Mouse (Mus musculus) right cerebral cortex, postnatal 25 days (tissue): ENCODE data around the gene Btbd11.

Experiments used
- DNase-seq: peaks from one replicate; pipeline ENCODE4 v3.0.0; 2022

Gene Btbd11

DNA sequence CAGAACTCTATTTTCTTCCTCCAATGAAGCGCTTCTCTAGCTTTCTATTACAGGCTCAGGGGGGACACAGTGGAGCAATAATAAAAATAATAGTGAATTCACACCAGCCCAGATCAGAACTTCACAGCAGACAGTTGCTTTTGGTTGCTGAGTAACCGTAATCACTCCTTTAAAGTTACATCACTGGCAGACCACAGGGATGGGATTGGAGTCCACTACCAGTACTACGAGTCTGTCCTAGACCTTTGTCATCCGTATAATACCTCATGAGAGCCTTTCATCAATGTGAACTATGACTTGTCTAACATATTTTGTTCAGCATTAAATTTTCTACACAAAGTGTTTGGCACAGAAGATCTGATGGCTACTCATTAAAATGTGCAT lies 35.0 kb downstream of the Btbd11 start:
- no peak for DNase-seq

DNA sequence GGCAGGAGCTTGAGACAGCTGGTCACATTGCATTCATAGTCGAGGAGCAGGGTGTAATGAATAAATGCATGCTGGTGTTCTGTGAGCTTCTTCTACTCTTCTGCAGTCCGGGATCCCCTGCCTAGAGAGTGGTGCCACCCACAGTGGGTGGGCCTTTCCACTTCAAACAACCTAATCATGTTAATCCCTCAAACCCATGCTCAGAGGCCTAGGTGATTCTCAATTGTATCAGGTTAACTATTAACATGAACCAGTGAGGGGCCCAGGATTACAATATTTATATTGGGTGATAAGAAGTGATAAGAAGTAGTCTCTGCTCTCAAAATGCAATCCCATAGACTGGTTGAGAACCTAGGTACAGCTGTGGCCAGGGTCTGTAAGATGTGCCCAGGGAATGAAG lies 39.1 kb downstream of the Btbd11 start:
- DNase-seq, result no peak

DNA sequence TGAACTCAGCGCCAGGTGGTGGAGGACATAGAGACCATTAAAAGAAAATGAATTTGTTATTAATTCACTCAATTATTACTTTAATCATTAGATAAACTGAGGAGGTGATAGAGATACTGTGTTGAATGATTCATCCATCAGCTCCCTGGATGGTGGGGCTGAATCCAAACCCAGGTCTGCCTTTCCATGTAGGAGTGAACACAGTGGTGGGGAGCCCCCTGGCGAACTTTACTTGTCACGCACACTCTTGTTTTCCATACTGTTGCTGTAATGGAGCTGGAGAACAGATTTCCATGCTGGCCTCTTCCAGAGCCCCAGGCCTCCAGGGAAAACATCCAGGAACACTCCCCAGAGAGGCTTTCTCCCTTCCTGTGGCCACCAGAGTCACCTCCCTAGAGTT lies 50.6 kb downstream of the Btbd11 start:
- no peak for DNase-seq

DNA sequence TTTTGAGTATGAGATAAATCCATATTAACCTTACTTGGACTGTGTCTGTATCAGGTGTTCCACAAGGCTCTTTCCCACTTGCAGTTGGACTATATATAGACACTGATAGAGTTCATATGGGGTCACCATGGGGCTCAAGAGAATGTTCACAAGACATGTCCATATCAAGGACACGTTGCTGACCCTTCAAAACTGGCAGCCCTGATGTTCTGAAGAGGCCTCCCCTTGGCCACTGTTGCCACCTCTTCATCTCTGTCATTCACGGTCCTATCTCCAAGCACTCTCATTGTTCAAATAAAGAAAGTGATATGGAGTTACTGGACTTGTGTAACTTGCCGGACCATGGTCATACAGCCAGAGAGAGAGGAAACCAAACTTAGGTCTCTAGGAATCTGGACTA lies 56.8 kb downstream of the Btbd11 start:
- no peak for DNase-seq

DNA sequence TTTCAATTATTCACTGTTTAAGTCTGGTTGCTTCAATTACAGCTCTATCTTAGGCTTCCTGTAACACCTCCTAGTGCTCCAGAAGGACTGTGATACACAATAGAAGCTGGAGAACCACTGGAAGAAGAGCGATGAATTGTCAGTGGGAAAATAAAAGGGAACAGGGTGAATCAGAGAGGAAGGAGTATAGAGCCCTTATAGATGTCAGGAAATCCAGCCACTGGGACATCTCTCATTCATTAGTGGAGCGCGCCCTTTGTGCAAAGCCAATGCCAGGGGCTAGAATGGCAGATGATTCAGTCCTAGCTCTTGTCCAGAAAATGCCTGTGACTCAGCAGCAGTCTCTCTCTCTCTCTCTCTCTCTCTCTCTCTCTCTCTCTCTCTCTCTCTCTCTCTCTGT lies 59.3 kb downstream of the Btbd11 start:
- DNase-seq, result no peak

DNA sequence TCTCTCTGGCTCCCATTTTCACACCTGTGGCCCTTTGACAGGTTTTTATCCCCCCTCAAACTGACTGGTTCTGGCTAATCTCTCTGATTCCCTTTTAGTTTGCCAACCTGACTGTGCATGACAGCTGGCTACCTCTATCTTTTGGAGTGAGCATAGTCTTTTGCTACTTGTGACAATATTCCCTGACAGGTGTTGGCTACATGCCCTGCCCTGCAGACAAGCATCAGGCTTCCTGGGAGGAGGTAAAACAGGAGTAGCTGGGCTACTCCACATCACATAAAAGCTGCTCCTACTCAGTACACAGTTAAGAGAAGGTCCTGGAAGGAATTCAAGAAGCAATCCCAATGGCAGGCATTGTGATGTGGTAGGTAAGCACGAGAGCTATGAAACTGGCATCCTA lies 60.1 kb downstream of the Btbd11 start:
- DNase-seq, result no peak

DNA sequence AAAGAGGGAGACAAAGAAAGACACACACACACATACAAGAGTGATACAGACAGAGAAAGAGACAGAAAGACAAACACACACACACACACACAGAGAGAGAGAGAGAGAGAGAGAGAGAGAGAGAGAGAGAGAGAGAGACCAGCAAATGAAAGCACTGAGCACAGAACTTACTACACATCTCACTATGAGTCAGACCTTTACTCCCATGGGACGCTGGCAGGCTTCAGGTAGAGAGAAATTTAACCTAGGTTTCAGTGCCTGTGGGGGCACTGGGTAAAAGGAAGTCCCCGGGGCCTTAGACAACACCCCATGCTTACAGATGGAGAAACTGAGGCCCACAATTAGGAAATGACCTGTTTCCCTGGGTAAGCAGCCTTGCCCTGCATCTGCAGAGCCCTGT lies 61.3 kb downstream of the Btbd11 start:
- no peak for DNase-seq

DNA sequence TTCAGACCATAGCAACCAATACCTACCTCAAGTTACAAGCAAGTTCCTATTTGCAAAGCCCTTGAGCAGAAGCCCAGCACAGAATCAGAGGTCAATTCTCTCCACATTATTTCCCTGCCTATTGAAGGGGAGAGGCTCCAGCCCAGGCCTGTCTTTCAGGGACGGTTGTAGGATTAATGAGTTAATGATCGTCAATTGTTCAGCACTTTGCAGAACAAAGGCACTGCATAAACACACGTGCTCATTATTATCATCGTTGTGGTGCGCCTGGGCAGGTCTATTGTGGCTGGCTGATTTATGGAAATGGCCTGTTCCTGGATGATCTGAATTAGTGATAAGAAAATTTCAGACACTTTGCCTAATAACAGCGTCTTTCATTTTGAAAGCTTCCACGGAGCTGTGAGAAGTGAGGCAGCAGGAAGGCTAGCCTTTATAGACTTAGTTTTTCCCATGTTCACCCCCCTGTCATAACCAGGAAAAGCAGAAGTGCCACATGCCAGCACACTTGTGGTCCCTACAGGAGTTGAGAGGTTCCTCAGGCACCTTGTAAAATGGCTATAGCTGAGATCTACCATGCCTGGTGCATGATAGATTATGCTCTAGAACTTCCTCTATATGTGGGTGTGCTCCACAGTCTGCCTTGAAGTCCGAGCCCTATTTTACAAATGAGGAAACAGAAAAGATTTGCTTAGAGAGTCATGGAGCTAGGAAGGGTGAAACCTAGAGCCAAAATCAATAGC lies 65.2 kb downstream of the Btbd11 start:
- no peak for DNase-seq

DNA sequence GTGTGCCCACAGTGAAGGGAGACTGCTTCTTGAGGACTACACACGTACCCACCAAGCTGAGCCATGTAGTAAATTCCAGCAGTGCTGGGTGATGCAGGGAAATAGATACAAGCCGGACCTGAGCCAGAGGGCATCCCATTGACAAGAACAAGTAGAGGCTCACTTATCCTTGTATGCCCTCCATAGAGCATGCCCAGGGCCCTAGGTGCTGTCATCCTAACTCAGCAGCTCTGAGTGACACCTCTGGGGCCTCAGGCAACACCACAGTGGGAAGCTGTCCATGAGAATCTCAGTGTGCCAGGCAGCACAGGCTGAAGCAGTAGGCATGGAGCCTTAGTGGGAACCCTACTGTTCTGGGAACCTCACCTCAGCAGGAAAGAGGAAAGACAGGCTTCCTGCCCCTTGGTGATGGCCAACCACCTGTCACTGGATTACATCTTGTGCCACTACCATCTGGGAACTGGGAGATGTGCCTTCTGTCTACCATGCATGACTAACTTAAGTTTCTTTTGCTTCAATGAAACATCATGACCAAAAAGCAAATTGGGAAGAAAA lies 66.7 kb downstream of the Btbd11 start:
- no peak for DNase-seq

DNA sequence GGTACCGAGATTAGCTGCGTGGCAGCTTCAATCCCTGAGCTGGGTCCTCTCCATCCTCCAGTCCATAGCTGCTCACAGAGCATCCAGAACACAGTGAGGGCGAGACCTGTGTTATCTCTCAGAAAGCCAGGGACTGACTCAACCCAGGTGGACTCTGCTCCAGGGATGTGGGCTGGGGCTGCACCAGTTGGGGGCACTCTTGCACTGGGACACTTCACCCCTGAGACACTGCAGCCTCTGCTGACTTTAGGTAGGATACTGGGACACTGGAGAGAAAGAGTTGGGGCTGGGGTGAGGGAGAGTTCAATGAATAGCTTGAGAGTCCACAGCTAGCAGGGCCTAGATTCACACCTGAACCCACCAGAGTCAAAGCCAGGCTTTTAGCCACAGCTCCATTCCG lies 69.4 kb downstream of the Btbd11 start:
- no peak for DNase-seq

DNA sequence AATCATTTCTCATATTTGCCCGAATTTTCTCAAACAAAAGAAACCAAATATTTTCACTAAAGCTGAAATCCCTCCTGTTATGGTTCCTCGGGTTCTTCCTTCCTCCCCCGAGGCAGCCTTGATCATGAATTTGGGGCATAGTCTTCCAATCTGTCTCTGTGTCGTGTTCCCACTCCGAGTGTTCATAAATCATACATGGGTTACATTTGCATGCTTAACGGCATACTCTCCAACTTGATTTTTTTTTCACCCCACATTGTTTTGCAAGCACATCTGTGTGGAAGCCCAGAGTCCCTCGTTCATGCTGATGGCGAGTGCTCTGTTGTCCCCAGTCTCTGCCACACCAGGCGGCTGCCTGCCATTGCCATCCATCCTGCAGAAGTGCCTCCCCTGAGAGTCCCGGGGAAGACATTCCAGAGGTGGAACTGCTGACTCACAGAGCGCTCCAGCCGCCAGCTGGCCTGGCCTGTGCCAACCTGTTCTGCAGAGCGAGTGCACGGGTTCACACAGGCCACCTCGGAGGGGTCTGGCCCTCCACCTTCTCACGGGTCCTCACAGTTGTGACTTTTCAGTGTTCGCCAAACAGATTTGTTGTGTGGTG lies 72.2 kb downstream of the Btbd11 start:
- peak; percentile 24 for DNase-seq

DNA sequence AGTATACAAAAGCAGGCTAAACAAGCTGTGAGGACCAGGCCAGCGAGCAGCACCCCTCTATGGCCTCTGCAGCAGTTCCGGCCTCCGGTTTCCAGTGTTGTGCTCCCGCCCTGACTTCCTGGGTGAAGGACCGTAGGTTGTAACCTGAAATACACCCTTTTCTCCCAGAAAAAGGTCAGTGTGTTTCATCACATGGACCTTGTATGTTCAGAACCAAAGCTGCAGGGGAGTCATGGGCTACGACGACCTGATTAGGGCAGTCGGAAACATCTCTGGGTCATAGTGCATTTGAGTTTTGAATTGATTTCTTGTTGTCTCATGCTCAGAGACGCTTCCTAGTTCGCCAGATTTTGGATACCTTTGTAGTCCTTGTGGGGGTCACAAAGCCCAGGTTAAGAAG lies 74.1 kb downstream of the Btbd11 start:
- DNase-seq, result no peak

DNA sequence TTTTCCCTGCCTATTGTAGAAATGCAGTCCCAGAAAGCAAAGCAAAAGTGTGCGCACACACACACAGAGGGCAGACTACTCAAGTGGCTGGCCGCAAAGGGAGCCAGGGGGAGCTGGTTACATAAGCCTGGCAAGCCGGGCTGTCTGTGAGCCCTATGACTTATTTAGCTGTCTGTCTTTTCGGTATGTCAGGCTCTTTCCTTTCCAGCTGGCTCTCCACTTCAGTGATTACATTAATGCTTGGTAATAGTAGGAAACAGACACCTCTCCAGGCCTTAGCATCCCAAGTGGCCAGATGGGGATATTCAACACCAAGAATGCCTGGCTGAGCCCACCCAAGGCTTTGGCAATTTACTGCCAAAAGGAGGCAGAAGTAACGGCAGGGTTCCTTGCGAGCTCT lies 77.5 kb downstream of the Btbd11 start:
- DNase-seq, result no peak

DNA sequence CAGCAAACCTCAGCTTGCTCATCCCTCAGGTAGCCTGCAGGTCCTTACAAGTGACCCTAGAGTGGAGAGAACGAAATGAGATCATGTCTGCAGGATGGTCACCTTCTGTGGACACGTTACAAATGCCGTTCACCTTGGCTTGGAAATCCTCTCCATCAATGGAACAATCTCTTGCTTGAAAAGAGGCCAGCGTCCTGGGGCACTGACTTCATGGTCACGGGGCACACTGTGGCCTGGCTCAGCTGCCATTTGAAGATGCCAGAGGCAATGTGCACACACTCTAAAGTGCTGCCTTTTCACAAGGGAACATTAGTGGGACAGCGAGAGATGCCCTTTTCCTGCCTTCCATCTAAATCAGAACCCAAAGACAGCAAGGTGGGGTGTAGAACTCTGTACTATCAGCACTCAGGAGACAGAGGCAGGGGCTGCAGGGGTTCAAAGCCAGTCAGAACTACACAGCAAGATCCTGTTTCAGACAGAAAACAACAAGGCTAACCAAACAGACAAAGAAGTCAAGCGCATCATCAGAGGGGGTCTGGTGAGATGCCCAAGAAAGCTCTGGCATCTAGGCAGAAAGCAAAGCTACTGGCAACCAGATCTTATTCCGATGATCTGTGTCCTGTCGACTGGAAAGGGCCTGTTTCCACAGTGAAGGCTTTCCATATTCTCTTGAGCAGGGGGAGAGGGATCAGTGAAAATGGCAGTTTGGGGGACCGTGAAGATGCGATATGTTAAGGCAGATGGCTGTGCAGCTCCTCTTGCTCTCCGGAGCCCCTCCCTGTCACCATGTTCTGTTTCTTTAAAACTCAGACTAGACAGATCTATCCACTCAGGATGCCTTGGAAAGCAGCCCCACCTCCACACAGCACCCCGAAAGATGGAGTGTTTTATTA lies 79.1 kb downstream of the Btbd11 start:
- no peak for DNase-seq

DNA sequence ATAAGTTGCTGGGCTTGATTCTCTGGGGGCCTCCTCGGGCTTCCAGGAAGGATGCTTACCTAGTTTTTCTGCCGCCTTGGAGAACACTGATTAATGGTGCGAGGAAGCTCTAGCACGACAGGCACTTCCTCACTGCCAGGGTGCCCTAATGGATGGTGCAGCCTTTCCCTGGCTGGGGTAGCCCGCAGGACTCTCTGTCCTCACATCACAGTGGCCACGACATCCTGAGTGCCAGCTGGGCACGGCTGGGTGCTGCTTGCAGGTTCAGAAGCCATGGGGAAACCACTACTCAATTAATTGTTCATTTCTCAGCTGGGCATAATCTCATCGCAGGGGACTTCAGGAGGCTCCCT lies 79.8 kb downstream of the Btbd11 start:
- DNase-seq, result no peak

DNA sequence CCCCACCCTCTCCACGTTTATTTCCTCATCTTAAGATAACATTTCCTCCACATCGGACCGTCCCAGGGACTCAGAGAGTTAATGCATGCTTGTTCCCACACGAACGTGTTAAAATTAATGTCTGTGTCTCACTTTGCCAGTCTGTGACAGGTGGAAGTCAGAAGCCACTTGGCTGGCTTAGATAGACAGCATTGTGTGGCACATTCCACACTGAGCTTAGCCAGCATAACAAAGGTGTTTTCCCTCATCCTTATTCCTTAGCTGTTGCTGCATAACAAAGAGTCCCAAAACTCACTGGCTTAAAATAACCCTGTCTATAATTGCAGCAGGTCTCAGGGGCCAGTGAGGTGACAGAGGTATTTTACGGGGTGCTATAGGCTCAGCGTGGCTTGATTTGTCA lies 80.8 kb downstream of the Btbd11 start:
- no peak for DNase-seq

DNA sequence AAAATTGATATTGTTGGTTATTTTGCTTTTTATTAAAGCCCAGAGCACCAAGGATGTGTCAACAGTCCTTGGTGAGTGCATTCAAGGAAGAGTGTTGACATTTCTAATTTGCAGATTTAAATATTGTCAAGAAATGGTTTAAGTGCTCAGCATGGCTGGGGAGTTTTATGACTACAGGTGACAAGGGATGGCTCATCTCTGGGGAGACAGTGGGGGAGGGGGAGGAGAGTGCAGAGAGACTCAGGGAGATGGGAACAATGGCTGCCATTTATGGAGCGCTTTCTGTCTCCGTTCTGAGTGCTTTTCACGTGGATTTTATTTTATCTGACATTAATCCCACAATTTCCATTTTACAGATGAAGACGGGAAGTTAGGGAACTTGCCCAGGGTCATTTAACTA lies 81.9 kb downstream of the Btbd11 start:
- DNase-seq, result no peak

DNA sequence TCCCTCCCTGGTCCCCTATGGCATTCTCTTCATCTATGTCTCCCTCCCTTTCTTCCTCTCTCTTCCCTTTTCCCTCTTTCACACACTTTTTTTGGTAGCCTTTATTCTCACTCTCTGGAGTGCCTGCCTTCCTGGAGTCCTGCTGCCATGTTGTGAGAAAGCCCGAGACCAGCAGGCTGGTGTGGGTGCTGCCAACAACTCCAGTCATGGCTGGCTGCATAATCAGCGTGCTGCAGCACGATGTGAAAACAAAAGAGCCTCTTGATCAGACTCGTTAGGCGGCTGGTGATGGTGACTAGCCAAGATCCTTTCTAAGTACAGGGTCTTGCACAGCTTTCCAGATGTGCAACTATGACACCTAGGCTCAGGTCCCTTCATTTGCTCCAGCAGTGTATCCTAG lies 82.7 kb downstream of the Btbd11 start:
- DNase-seq, result no peak

DNA sequence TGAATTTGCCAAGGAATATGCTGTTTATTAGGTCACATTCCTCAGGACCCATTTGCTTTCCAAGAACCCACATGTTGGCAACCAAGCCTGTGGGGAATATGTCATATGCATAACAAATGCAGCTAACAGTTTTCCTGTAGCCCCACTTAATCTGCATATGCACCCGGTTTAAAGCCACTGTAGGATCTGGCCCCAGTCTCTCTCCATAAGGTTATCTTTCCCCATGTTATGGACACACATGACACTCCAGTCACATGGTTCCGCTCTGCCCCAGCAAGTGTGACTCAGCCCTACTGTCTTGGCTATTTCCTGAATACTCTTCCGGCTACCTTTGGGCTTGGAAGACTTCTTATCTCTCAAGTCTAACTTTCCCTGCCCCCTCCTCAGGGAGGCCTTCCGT lies 86.7 kb downstream of the Btbd11 start:
- DNase-seq, result no peak

DNA sequence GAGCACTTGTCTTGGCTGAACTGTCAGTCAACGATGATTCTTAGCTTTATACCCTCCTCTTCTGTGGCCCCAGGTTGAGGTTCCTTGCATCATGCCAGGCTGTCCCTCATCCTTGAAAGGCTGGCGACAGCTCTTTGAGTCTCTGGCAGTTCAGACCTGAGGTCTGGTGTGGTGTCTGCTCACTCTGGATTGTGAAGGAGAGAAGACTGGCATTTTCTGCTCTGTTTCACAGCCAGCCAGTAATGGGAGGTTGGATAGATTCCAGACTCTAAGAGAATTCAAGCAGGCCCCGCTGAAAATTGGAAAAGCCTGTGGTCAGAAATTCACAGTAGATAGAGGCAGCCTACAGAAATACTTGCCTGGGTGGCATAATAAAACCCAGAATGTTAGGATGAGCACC lies 87.3 kb downstream of the Btbd11 start:
- no peak for DNase-seq

DNA sequence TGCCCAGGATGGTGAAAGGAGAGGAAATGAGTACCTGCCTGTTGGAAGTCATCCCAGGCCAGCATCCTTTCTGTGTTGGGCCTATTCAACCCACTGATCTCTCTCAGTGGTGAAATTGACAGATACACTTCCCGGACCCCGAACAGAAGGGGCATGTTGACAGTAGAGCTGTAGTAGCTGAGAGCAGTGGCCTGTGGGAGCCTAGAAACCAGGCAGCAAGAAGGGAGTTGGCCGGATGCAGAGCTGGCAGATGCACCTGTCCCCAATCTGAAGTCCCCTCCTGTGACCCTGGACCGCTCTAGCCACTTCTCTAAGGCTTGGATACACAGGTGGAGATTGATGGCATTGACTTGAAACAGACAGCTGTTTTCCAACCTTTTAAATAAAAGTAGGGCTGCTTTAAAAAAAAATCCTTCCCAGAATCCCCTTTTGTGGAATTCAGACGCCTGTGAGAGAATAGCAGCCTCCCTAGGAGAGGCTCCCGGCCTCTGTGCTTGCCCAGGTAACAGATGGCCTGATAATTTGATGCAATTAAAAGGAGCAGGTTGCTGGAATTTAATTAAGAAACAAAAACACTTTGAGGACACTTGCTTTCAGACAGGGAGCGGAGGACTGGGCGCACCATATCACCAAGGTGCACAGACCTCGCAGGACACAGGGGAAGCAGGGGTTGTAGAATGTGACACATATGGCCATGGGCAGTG lies 89.2 kb downstream of the Btbd11 start:
- no peak for DNase-seq

DNA sequence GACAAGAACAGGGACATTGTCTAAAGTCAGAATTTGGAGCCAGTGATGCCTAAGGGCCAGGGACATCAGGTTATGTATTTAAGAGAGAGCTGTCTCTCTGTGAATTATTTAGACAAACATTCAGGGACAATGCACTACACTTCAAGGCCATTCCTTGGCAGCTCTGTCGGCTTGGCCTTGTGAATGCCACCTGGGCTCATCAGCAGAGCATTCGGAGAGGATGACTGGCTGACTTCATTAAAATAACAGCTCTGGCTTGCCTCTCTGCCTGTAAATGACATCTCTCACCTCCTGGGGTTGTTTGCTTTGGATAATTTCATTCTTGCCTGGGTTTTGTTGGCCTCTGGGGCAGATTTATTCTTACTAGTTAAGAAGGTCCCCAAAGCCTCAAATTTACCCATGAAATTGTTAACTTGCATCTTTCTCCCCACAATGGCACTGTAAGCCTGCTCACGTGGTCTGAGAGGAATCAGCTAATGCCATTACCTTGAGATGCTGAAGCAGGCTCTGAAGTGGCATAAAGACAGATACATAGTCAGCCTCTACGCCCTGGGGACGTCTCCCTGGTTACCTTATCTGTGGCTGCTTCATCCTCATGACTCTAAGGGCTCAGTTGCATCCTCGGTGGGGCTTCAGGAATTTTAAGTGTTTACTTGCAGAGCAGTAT lies 93.5 kb downstream of the Btbd11 start:
- no peak for DNase-seq

DNA sequence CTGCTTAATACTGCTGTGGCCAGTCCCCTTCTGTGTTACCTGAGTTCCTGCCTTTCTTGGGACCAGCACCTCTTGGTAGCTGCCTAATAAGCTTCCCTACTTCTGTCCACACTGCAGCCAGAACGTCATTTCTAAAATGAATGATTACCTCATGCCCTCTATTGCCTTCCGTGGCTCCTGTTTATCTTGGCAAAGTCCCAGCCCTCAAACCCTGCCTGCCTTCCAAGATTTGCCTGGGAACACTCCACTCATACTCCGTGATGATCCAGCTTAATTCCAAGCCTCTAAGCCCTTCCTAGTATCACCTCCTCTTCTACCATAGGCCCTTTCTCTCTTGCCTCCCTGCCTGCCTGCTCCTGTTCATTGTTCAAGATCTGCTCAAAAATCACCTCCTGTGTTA lies 94.5 kb downstream of the Btbd11 start:
- DNase-seq, result no peak
